Mouse (Mus musculus): ENCODE data around the gene Sel1l3. TPM values are rescaled to one million over a fixed set of nuclear protein-coding genes. Genes with fewer than 3 reads are reported as not detected.

The Sel1l3 gene
- total and polyA plus RNA-seq, 3 experiments, result 0.01 TPM; not detected in 2

- Histone ChIP-seq H3K9me3 (replicated peaks; ENCODE audit: insufficient read depth, low read length) (no peaks in the 10 kb centered on the region), H3K9ac (ENCODE audit: control insufficient read depth, low read depth, low read length, poor library complexity, severe bottlenecking) (no peak overlapping the region), H3K79me2 (ENCODE audit: control insufficient read depth, insufficient read depth, low read length, poor library complexity) (no peaks in the 10 kb centered on the region), H3K27ac (ENCODE audit: control insufficient read depth, low read depth, low read length) (no peak overlapping the region), H3K27me3 (ENCODE audit: control insufficient read depth in 1 of 2, insufficient read depth in 2 of 2, low read length in 2 of 2) (no peaks in the 10 kb centered on the region), H3K4me3 (ENCODE audit: control insufficient read depth in 1 of 2, insufficient read depth in 1 of 2, low read depth in 2 of 2, low read length in 2 of 2) (no peak overlapping the region), H3K36me3 (ENCODE audit: control insufficient read depth in 1 of 2, insufficient read depth in 2 of 2, low read length in 2 of 2) (no peaks in the 10 kb centered on the region), H3K4me1 (ENCODE audit: control insufficient read depth in 1 of 2, insufficient read depth in 2 of 2, low read length in 2 of 2) (no peaks in the 10 kb centered on the region)
- TF ChIP-seq MAZ (IDR thresholded peaks at IDR 0.05; ENCODE audit: low read depth, low read length) (no peak), POLR2AphosphoS5 (IDR thresholded peaks at IDR 0.05; ENCODE audit: borderline replicate concordance, low read depth, low read length) (no peak), HCFC1 (IDR thresholded peaks at IDR 0.05; ENCODE audit: low read depth, low read length) (no peak), RCOR1 (IDR thresholded peaks at IDR 0.05; ENCODE audit: low read depth, low read length) (no peak), CHD1 (IDR thresholded peaks at IDR 0.05; ENCODE audit: low read depth, low read length) (no peak), TAL1 (IDR thresholded peaks at IDR 0.05; ENCODE audit: low read length) (no peak), UBTF (IDR thresholded peaks at IDR 0.05; ENCODE audit: borderline replicate concordance, insufficient read depth, low read depth, low read length) (no peak), MYC (IDR thresholded peaks at IDR 0.05; ENCODE audit: low read depth, low read length) (no peak), ZC3H11A (IDR thresholded peaks at IDR 0.05; ENCODE audit: low read depth, low read length) (no peak), SMC3 (IDR thresholded peaks at IDR 0.05; ENCODE audit: low read depth, low read length) (no peak), MXI1 (IDR thresholded peaks at IDR 0.05; ENCODE audit: low read depth, low read length) (no peak)
- DNase-seq (ENCODE audit: low read depth, low spot score), result no peak
Measured at GRCm38 (mm10) chr5:53172908-53173307, 40.8 kb downstream of the Sel1l3 start.

- Histone ChIP-seq H3K27me3 (ENCODE audit: control insufficient read depth in 1 of 2, insufficient read depth in 2 of 2, low read length in 2 of 2) (no peaks in the 10 kb centered on the region), H3K36me3 (ENCODE audit: control insufficient read depth in 1 of 2, insufficient read depth in 2 of 2, low read length in 2 of 2) (no peaks in the 10 kb centered on the region), H3K9me3 (replicated peaks; ENCODE audit: insufficient read depth, low read length) (no peaks in the 10 kb centered on the region), H3K4me3 (ENCODE audit: control insufficient read depth in 1 of 2, insufficient read depth in 1 of 2, low read depth in 2 of 2, low read length in 2 of 2) (no peak overlapping the region), H3K4me1 (ENCODE audit: control insufficient read depth in 1 of 2, insufficient read depth in 2 of 2, low read length in 2 of 2) (no peaks in the 10 kb centered on the region), H3K27ac (ENCODE audit: control insufficient read depth, low read depth, low read length) (no peak overlapping the region), H3K79me2 (ENCODE audit: control insufficient read depth, insufficient read depth, low read length, poor library complexity) (no peaks in the 10 kb centered on the region), H3K9ac (ENCODE audit: control insufficient read depth, low read depth, low read length, poor library complexity, severe bottlenecking) (no peak overlapping the region)
- DNase-seq (ENCODE audit: low read depth, low spot score), result no peak
- TF ChIP-seq ZNF384 (IDR thresholded peaks at IDR 0.05; ENCODE audit: low read depth, low read length) (no peak), TCF12 (IDR thresholded peaks at IDR 0.05; ENCODE audit: low read depth, low read length) (no peak), MYB (IDR thresholded peaks at IDR 0.05; ENCODE audit: low read depth, low read length) (no peak), GATA1 (IDR thresholded peaks at IDR 0.05; ENCODE audit: low read depth, low read length) (no peak), E2F4 (IDR thresholded peaks at IDR 0.05; ENCODE audit: borderline replicate concordance, low read depth, low read length) (no peak), EP300 (IDR thresholded peaks at IDR 0.05; ENCODE audit: low read depth in 1 of 2, low read length in 2 of 2) (no peak), SIN3A (IDR thresholded peaks at IDR 0.05; ENCODE audit: low read length) (no peak), POLR2AphosphoS2 (IDR thresholded peaks at IDR 0.05; ENCODE audit: low read length) (no peak), SMC3 (IDR thresholded peaks at IDR 0.05; ENCODE audit: low read depth, low read length) (no peak), JUND (IDR thresholded peaks at IDR 0.05; ENCODE audit: low read depth, low read length) (no peak), NRF1 (IDR thresholded peaks at IDR 0.05; ENCODE audit: insufficient read depth, low read depth, low read length, poor library complexity, severe bottlenecking) (no peak), POLR2AphosphoS5 (IDR thresholded peaks at IDR 0.05; ENCODE audit: borderline replicate concordance, low read depth, low read length) (no peak), TBP (IDR thresholded peaks at IDR 0.05; ENCODE audit: low read depth, low read length) (no peak), ZMIZ1 (IDR thresholded peaks at IDR 0.05; ENCODE audit: low read depth, low read length) (no peak), TAL1 (IDR thresholded peaks at IDR 0.05; ENCODE audit: low read length) (no peak), MYC (IDR thresholded peaks at IDR 0.05; ENCODE audit: low read depth, low read length) (no peak), KAT2A (conservative IDR thresholded peaks at IDR 0.05; ENCODE audit: low read depth, low read length) (no peak), NELFE (IDR thresholded peaks at IDR 0.05; ENCODE audit: low read depth, low read length) (no peak), RCOR1 (IDR thresholded peaks at IDR 0.05; ENCODE audit: low read depth, low read length) (no peak), MAX (IDR thresholded peaks at IDR 0.05; ENCODE audit: low read length) (no peak)
Measured at GRCm38 (mm10) chr5:53172256-53172636, 41.5 kb downstream of the Sel1l3 start.

All from MEL (cell line).